Mouse (Mus musculus) megakaryocyte, embryonic 14.5 days (primary cell): ENCODE results near the gene Art5.

Source experiments
- FLI1 ChIP-seq: IDR thresholded peaks from 2 replicates; pipeline ENCODE4 v1.6.1; 2012; ENCODE audit warnings: low read length, inconsistent platforms, mixed read lengths
- GATA1 ChIP-seq: IDR thresholded peaks from 3 replicates; pipeline ENCODE4 v1.6.1; 2012; ENCODE audit warnings: mixed read lengths, low read length, inconsistent platforms, borderline replicate concordance

DNA sequence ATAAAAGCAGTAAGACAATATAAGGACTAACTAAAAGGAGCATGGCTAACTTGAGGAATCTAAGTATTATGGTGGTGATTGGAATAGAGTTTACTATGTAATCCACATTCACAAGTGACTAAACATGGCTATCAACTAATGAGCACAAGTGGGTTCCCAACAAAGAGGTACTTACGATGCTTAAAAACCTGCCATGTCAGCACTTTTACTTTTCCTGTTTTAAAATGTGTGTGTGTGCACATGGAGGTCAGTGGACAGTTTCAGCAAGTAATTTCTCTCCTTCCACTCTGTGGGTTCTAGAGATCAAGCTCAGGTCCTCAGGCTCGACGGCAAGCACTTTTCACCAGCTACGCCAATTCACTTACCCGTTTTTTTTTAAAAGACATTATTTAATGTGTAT, 28.6 kb upstream of the Art5 start:
- TF ChIP-seq GATA1, result no peak
- no peak for TF ChIP-seq FLI1
